In the genomic region with DNA sequence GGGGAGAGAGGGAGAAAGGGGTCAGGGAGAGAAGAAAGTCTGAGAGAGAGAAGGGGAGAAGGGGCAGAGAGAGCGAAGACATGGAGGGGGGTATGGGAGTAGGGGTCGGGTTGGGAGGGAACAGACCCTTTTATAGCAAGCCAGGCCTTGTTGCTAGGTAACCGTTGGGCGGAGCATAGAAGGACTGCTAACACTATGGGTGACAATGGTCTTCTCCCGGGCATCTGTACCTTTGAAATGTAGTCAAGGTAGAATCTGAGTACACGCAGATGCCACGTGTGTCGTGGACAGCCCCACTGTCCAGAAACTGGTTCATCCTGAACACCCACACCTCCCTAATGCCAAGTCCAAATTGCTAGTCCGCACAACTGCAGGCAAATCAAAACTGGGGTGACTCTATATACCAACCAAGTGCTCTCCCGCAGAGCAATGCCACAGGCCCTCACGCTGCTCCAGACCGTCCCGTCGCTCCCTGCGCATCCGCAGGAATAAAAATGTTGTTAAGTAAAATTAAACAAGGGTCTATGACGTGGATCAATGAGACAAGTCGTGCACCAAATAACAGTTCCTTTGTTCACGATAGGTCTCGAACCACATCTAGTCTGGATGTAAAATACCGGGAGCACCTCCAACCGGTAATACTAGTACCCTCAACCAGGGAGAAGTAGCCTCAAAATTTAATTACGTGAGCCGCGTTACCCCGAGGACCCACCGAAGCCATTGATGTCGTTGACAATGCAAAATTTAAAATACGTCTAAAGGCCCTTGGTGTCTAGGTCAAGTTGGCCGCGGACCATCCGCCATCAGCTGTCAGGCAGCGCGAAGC, we compare ENCODE assay signal across 8 mouse cellular contexts. TPM values are rescaled to one million over a fixed set of nuclear protein-coding genes. Genes with fewer than 3 reads are reported as not detected.
DNase-seq lines count a peak whose midpoint lies in the region; ATAC-seq and TF ChIP-seq lines count a peak whose summit lies in the region.

No protein-coding gene starts in this region.

- H3K4me3 ChIP-seq in layer of hippocampus, adult 2 months, result peak overlapping the region; percentile 97
- H3K4me3 ChIP-seq in forebrain, embryonic 10.5 days, result peak overlapping the region; percentile 96

- no peaks in the 10 kb centered on the region for H3K27me3 ChIP-seq in forebrain, embryonic 10.5 days (ENCODE audit: poor library complexity, severe bottlenecking)

- no peaks in the 10 kb centered on the region for H3K9me3 ChIP-seq in forebrain, embryonic 10.5 days

- peak; percentile 29 for ATAC-seq in megakaryocyte-erythroid progenitor cell, adult 5-6 weeks (replicated peaks; ENCODE audit: low FRiP score, low TSS enrichment, poor library complexity, severe bottlenecking)

- H3K36me3 ChIP-seq in forebrain, embryonic 10.5 days (replicated peaks), result peaks cover 24% of the 10 kb centered on the region

- H3K27ac ChIP-seq in layer of hippocampus, adult 2 months, result peak overlapping the region; percentile 99
- H3K27ac ChIP-seq in forebrain, embryonic 10.5 days, result peak overlapping the region; percentile 99

- 9% methylated on average over 34 of the region's 34 CpGs for WGBS in forebrain, embryonic 10.5 days

- no peak for TF ChIP-seq CTCF in layer of hippocampus, adult 2 months (conservative IDR thresholded peaks at IDR 0.05)

- DNase-seq in layer of hippocampus, adult 2 months (ENCODE audit: low spot score in 2 of 2), result no peak
- no peak for DNase-seq in layer of hippocampus, adult 9-11 months
- DNase-seq in NIH3T3 (ENCODE audit: low read depth), result peak; percentile 18
- DNase-seq in forebrain, embryonic 10.5 days (ENCODE audit: extremely low spot score, low spot score), result peak; percentile 32
- DNase-seq in kidney, postnatal 10 days, result peak; percentile 23
- peak; percentile 3 to 16 for DNase-seq in thymus, postnatal 36 days
- no peak for DNase-seq in right cerebral cortex, postnatal 25 days

- H3K4me1 ChIP-seq in forebrain, embryonic 10.5 days, result peaks cover 22% of the 10 kb centered on the region

RNA-seq across cellular contexts. Expression of a gene that starts 0.6 kb away (rescaled TPM):
- 10 to 100 TPM; 23.6 to 37.6 TPM for total RNA-seq in layer of hippocampus, adult 2 months (2021)
- 68.8 and 69.7 TPM in 2 replicates for polyA plus RNA-seq in forebrain, embryonic 10.5 days (2016; fragmentation: Nextera tagmentation; extraction: Ambion mirVana)
- total RNA-seq in megakaryocyte-erythroid progenitor cell, adult 5-6 weeks (2014; fragmentation: Nextera tagmentation), result 36.2 and 42.0 TPM in 2 replicates
- 19.7 and 20.7 TPM in 2 replicates for total RNA-seq in megakaryocyte-erythroid progenitor cell, adult 5-6 weeks (2017)

RNA-seq across cellular contexts. Expression of a gene that starts 38.1 kb away (rescaled TPM):
- 1 to 10 TPM; 9.7 to 9.8 TPM for total RNA-seq in layer of hippocampus, adult 2 months (2021)
- polyA plus RNA-seq in forebrain, embryonic 10.5 days (2016; fragmentation: Nextera tagmentation; extraction: Ambion mirVana), result 13.7 and 14.0 TPM in 2 replicates
- not detected in 2 replicates for total RNA-seq in megakaryocyte-erythroid progenitor cell, adult 5-6 weeks (2014; fragmentation: Nextera tagmentation)
- not detected in 2 replicates for total RNA-seq in megakaryocyte-erythroid progenitor cell, adult 5-6 weeks (2017)

RNA-seq across cellular contexts. Expression of a gene that starts 41.5 kb away (rescaled TPM):
- 10 to 100 TPM; 30.3 to 30.6 TPM for total RNA-seq in layer of hippocampus, adult 2 months (2021)
- polyA plus RNA-seq in forebrain, embryonic 10.5 days (2016; fragmentation: Nextera tagmentation; extraction: Ambion mirVana), result 42.7 and 45.7 TPM in 2 replicates
- total RNA-seq in megakaryocyte-erythroid progenitor cell, adult 5-6 weeks (2014; fragmentation: Nextera tagmentation), result 1.5 and 4.5 TPM in 2 replicates
- 8.6 and 10.8 TPM in 2 replicates for total RNA-seq in megakaryocyte-erythroid progenitor cell, adult 5-6 weeks (2017)

RNA-seq across cellular contexts. Expression of a gene that starts 53.8 kb away (rescaled TPM):
- 10 to 100 TPM; 56.7 to 62.1 TPM for total RNA-seq in layer of hippocampus, adult 2 months (2021)
- polyA plus RNA-seq in forebrain, embryonic 10.5 days (2016; fragmentation: Nextera tagmentation; extraction: Ambion mirVana), result 45.9 and 49.9 TPM in 2 replicates
- 60.6 and 61.1 TPM in 2 replicates for total RNA-seq in megakaryocyte-erythroid progenitor cell, adult 5-6 weeks (2014; fragmentation: Nextera tagmentation)
- total RNA-seq in megakaryocyte-erythroid progenitor cell, adult 5-6 weeks (2017), result 33.5 and 45.9 TPM in 2 replicates

Comparison
In these comparisons a context has a peak if more than half of its experiments do, and no peak if none do; other contexts are left out.
1. DNase-seq: peak in NIH3T3 (single experiment), forebrain, embryonic 10.5 days (single experiment), kidney, postnatal 10 days (single experiment) and thymus, postnatal 36 days (2 of 2); none in layer of hippocampus, adult 2 months (0 of 2), layer of hippocampus, adult 9-11 months (single experiment) and right cerebral cortex, postnatal 25 days (single experiment).
2. RNA of a gene that starts 38.1 kb away (total RNA-seq): 9.7 to 9.8 TPM in layer of hippocampus, adult 2 months; not detected in megakaryocyte-erythroid progenitor cell, adult 5-6 weeks; every median in the first group is over 10 times any median in the second.